Mouse (Mus musculus) liver, embryonic 14.5 days (tissue): ENCODE data around the gene Aldoc. TPM values are rescaled to one million over a fixed set of nuclear protein-coding genes. Genes with fewer than 3 reads are reported as not detected.

Experiments used
- ATAC-seq: fragments of 200-750 bp; cut with Nextera tagmentation; 2 replicates; pipeline ENCODE4 v1.8.0; 2017; ENCODE audit warnings: moderate number of reproducible peaks, mild to moderate bottlenecking, moderate library complexity; ENCODE audit not compliant: insufficient read depth
- DNase-seq, 3 experiments: peaks; one replicate each; pipeline ENCODE4 v3.0.0-alpha.2; 2012 to 2013; ENCODE audit warnings: low read depth in 3 of 3, low spot score in 3 of 3
- H3K27ac ChIP-seq: fragments of 300-500 bp; sonication (generic); 2 replicates; pipeline ENCODE4 v1.5.1; 2014; ENCODE audit warnings: moderate library complexity, mild to moderate bottlenecking, control low read depth, inconsistent platforms
- H3K27me3 ChIP-seq: fragments of 300-500 bp; sonication (generic); 2 replicates; pipeline ENCODE4 v1.6.1; 2014; ENCODE audit warnings: mild to moderate bottlenecking, low read length, moderate library complexity; ENCODE audit not compliant: control insufficient read depth, insufficient read depth
- H3K36me3 ChIP-seq: fragments of 300-500 bp; sonication (generic); replicated peaks from 2 replicates; pipeline ENCODE4 v1.6.1; 2014; ENCODE audit warnings: low read depth; ENCODE audit not compliant: control insufficient read depth, insufficient read depth
- H3K4me1 ChIP-seq, 2 experiments: fragments of 200-500 bp in 1 of 2; fragments of 300-500 bp in 1 of 2; sonication (generic) in 1 of 2; replicated peaks; 2 replicates each; pipeline ENCODE4 v1.6.1; 2012 to 2014; ENCODE audit warnings: antibody characterized with exemption in 1 of 2, inconsistent platforms in 1 of 2, low read length in 1 of 2; ENCODE audit not compliant: control insufficient read depth in 2 of 2, insufficient read depth in 2 of 2
- H3K4me2 ChIP-seq: fragments of 300-500 bp; sonication (generic); 2 replicates; pipeline ENCODE4 v1.6.1; 2014; ENCODE audit warnings: low read depth, mild to moderate bottlenecking, control low read depth, moderate library complexity
- H3K4me3 ChIP-seq, 2 experiments: fragments of 200-500 bp in 1 of 2; fragments of 300-500 bp in 1 of 2; sonication (generic) in 1 of 2; 2 replicates each; pipeline ENCODE4 v1.5.1; 2012 to 2014; ENCODE audit warnings: low read depth in 2 of 2, low read length in 2 of 2, mild to moderate bottlenecking in 2 of 2, control low read depth in 1 of 2, inconsistent platforms in 1 of 2, moderate library complexity in 1 of 2; ENCODE audit not compliant: insufficient read depth in 1 of 2
- H3K9ac ChIP-seq: fragments of 300-500 bp; sonication (generic); replicated peaks from 2 replicates; pipeline ENCODE4 v1.6.1; 2014; ENCODE audit warnings: mild to moderate bottlenecking, control low read depth, moderate library complexity
- H3K9me3 ChIP-seq: fragments of 300-500 bp; sonication (generic); 2 replicates; pipeline ENCODE4 v1.6.1; 2016; ENCODE audit warnings: low read length, mixed read lengths; ENCODE audit not compliant: control insufficient read depth
- CTCF ChIP-seq: IDR thresholded peaks from 2 replicates; pipeline ENCODE4 v1.5.1; 2016; ENCODE audit warnings: antibody characterized with exemption, low read depth, control low read depth
- EP300 ChIP-seq: IDR thresholded peaks from 2 replicates; pipeline ENCODE4 v1.6.1; 2016; ENCODE audit warnings: antibody characterized with exemption, low read depth
- WGBS: fragments of 180-500 bp; shearing (Covaris S2); extraction: QIAGEN DNeasy Blood & Tissue Kit; methylation state at CpG from one replicate; pipeline ENCODE4 v1.1.7; 2014; ENCODE audit not compliant: insufficient replicate concordance; 5-methylcytosine and 5-hydroxymethylcytosine counted together
- polyA plus RNA-seq, 2 experiments: library from polyadenylated mRNA; depleted of rRNA in 1 of 2; stranded (reverse) in 1 of 2; unstranded in 1 of 2; fragments of >200 nt; fragmentation: Nextera tagmentation in 1 of 2; extraction: Ambion mirVana in 1 of 2; gene quantifications; 2 replicates each; pipeline versions ENCODE4 v1.2.1 to v1.2.3; 2012 to 2014

Aldoc gene
- polyA plus RNA-seq, 2 experiments = 4.2 to 6.0 TPM

DNA sequence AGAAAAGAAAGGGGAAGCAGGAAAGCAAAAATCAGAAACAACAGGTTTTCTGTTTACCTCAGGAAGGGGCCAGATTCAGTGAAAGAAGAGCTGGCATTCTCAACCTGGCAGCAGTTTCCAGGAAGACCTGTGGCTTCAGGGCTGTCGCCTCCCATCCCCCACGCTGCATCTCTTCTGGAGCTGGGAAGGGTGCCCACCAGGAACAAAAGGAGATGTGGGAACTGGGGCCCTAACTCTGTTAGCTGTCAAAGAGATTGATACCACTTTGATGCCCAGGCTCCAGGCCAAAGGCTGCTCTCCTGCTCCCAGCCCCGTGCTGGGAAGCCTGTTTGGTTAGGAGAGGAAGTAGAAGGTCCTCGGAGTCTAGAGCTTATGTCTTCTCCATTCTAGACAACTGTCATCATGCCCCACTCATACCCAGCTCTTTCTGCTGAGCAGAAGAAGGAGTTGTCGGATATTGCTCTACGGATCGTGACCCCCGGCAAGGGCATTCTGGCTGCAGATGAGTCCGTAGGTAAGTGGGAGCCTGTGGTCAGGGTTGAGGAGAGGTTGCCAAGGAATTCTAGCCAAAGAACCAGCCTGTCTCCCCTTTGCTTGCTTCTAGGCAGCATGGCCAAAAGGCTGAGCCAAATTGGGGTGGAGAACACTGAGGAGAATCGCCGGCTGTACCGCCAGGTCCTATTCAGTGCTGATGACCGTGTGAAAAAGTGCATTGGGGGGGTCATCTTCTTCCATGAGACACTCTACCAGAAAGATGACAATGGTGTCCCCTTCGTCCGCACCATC, 1.4 kb downstream of the Aldoc start:
- Histone ChIP-seq H3K4me1 (peaks cover 8 to 13% of the 10 kb centered on the region in 2 experiments), H3K36me3 (peaks cover 35% of the 10 kb centered on the region), H3K27me3 (no peaks in the 10 kb centered on the region), H3K4me2 (no peak overlapping the region), H3K27ac (no peak overlapping the region), H3K4me3 (no peak overlapping the region), H3K9me3 (no peaks in the 10 kb centered on the region), H3K9ac (no peak overlapping the region)
- ATAC-seq = no peak
- TF ChIP-seq CTCF (no peak), EP300 (no peak)
- DNase-seq = no peak
- WGBS = 79% methylated on average over 15 of the region's 15 CpGs

- Histone ChIP-seq H3K4me2 (no peak overlapping the region), H3K27ac (no peak overlapping the region), H3K27me3 (no peaks in the 10 kb centered on the region), H3K36me3 (peaks cover 27% of the 10 kb centered on the region), H3K9me3 (no peaks in the 10 kb centered on the region), H3K4me3 (no peak overlapping the region), H3K9ac (no peak overlapping the region), H3K4me1 (peaks cover 10 to 13% of the 10 kb centered on the region in 2 experiments)
- DNase-seq (no peak), ATAC-seq (no peak)
- WGBS = 86% methylated on average over 12 of the region's 12 CpGs
- peak; percentile 17; the same call in 1 of the 2 replicates for TF ChIP-seq CTCF
- TF ChIP-seq EP300 = no peak
These were observed 2.2 kb downstream of the Aldoc start for GRCm38 (mm10) chr11:78324965-78325364.

GRCm38 (mm10) chr11:78327215-78327614, 4.4 kb downstream of the Aldoc start:
- Histone ChIP-seq H3K27ac (no peak overlapping the region), H3K36me3 (peaks cover 5% of the 10 kb centered on the region), H3K4me1 (peaks cover 10 to 13% of the 10 kb centered on the region in 2 experiments), H3K4me3 (no peak overlapping the region), H3K9me3 (no peaks in the 10 kb centered on the region), H3K9ac (no peak overlapping the region), H3K27me3 (no peaks in the 10 kb centered on the region), H3K4me2 (no peak overlapping the region)
- WGBS = 84% methylated on average over 4 of the region's 4 CpGs
- TF ChIP-seq CTCF (no peak), EP300 (no peak)
- no peak for DNase-seq
- no peak for ATAC-seq

GRCm38 (mm10) chr11:78327634-78328511, 5.1 kb downstream of the Aldoc start, which contains the start of gene Pigs:
TSS of gene Pigs (plus strand) at chr11:78328415.
- no peaks in the 10 kb centered on the region for H3K9me3 ChIP-seq
- peak within 1 kb of the TSS; percentile 89 for H3K4me2 ChIP-seq
- peaks cover 7 to 10% of the 10 kb centered on the region in 2 experiments for H3K4me1 ChIP-seq
- peak; percentile 91 to 93 (median 93) for DNase-seq
- WGBS = 10% methylated on average over 37 of the region's 37 CpGs
- H3K27ac ChIP-seq = peak within 1 kb of the TSS; percentile 29; the same call in 1 of the 2 replicates
- ATAC-seq = peak; percentile 95
- no peaks in the 10 kb centered on the region for H3K27me3 ChIP-seq
- no peaks in the 10 kb centered on the region; the same call in 1 of the 2 replicates for H3K36me3 ChIP-seq
- H3K4me3 ChIP-seq = peak within 1 kb of the TSS; percentile 91 to 97
- TF ChIP-seq EP300 = no peak
- TF ChIP-seq CTCF = no peak; the same call in 1 of the 2 replicates
- H3K9ac ChIP-seq = peak within 1 kb of the TSS; percentile 90

- Histone ChIP-seq H3K36me3 (no peaks in the 10 kb centered on the region; the same call in 1 of the 2 replicates), H3K9me3 (no peaks in the 10 kb centered on the region), H3K27ac (peak overlapping the region; percentile 29; the same call in 1 of the 2 replicates), H3K4me3 (peak overlapping the region; percentile 76 to 97), H3K4me2 (peak overlapping the region; percentile 89), H3K27me3 (no peaks in the 10 kb centered on the region), H3K9ac (peak overlapping the region; percentile 90), H3K4me1 (peaks cover 4% of the 10 kb centered on the region in 2 experiments)
- TF ChIP-seq CTCF (no peak), EP300 (no peak)
- no peak for DNase-seq
- peak; percentile 69 for ATAC-seq
- 1% methylated on average over 39 of the region's 41 CpGs for WGBS
These were observed 5.8 kb downstream of the Aldoc start for GRCm38 (mm10) chr11:78328512-78329056.
